In genomic region chr5:120563914-120564311, GRCm38 (mm10) we compare ENCODE assay signal across 10 mouse cellular contexts. TPM values are rescaled to one million over a fixed set of nuclear protein-coding genes. Genes with fewer than 3 reads are reported as not detected.
DNase-seq lines count a peak whose midpoint lies in the region; ATAC-seq and TF ChIP-seq lines count a peak whose summit lies in the region.
"Had no signal": no experiment of that assay in that cellular context is flagged by ENCODE, and none has a peak within 500 bp of the region (broad histone marks: within the 10 kb centered on the region; RNA-seq: fewer than 3 reads in every experiment).

No protein-coding gene starts in this region.

- H3K27ac ChIP-seq in heart, embryonic 15.5 days = peak overlapping the region; percentile 77
- peak overlapping the region; percentile 80 for H3K27ac ChIP-seq in intestine, postnatal 0 days (ENCODE audit: low read depth, low read length)
- H3K27ac ChIP-seq in stomach, embryonic 16.5 days (ENCODE audit: low read length) = peak overlapping the region; percentile 94

- H3K4me3 ChIP-seq in heart, embryonic 15.5 days = no peak overlapping the region
- no peak overlapping the region for H3K4me3 ChIP-seq in intestine, postnatal 0 days (ENCODE audit: low read depth, low read length)
- no peak overlapping the region for H3K4me3 ChIP-seq in stomach, embryonic 16.5 days (replicated peaks; ENCODE audit: low read length)
- H3K4me3 ChIP-seq: erythroblast, embryonic 14.5 days had no signal

- H3K27me3 ChIP-seq in heart, embryonic 15.5 days = no peaks in the 10 kb centered on the region
- no peaks in the 10 kb centered on the region for H3K27me3 ChIP-seq in intestine, postnatal 0 days (replicated peaks; ENCODE audit: control insufficient read depth, insufficient read depth, low read length)
- H3K27me3 ChIP-seq in stomach, embryonic 16.5 days (ENCODE audit: control insufficient read depth, insufficient read depth, low read length) = no peaks in the 10 kb centered on the region

- no peak for TF ChIP-seq CTCF in intestine, postnatal 0 days (IDR thresholded peaks at IDR 0.05; ENCODE audit: low read depth)

- no peak overlapping the region for H3K9ac ChIP-seq in heart, embryonic 15.5 days
- no peak overlapping the region for H3K9ac ChIP-seq in intestine, postnatal 0 days (ENCODE audit: low read depth, low read length)
- H3K9ac ChIP-seq in stomach, embryonic 16.5 days (ENCODE audit: low read length) = no peak overlapping the region

- no peak for DNase-seq in heart, adult 8-10 months (ENCODE audit: low spot score)
- peak; percentile 47 for DNase-seq in thymus, postnatal 0 days (ENCODE audit: low spot score)
- no peak for DNase-seq in thymus, postnatal 4 days
- DNase-seq in Muller cell, postnatal 12 days (ENCODE audit: inconsistent ontology term) = no peak
- no peak for DNase-seq in layer of hippocampus, adult 18-20 months (ENCODE audit: low spot score in 2 of 2)
- DNase-seq: right cerebral cortex, postnatal 4 days had no signal

- no peaks in the 10 kb centered on the region for H3K36me3 ChIP-seq in heart, embryonic 15.5 days
- no peaks in the 10 kb centered on the region; the same call in 1 of the 2 replicates for H3K36me3 ChIP-seq in intestine, postnatal 0 days (ENCODE audit: control insufficient read depth, insufficient read depth)
- no peaks in the 10 kb centered on the region for H3K36me3 ChIP-seq in stomach, embryonic 16.5 days (ENCODE audit: control insufficient read depth, insufficient read depth, low read length)

- no peak for ATAC-seq in heart, embryonic 15.5 days (replicated peaks; ENCODE audit: insufficient number of reproducible peaks, insufficient read depth, low FRiP score, low read depth)
- ATAC-seq in intestine, postnatal 0 days = no peak
- ATAC-seq in stomach, embryonic 16.5 days (ENCODE audit: insufficient read depth, low FRiP score) = no peak

- no peak overlapping the region for H3K4me2 ChIP-seq in heart, embryonic 15.5 days
- H3K4me2 ChIP-seq in intestine, postnatal 0 days (replicated peaks; ENCODE audit: low read depth) = 0 out of 2 replicates have a peak overlapping the region, but pooled peaks have one; percentile 32
- H3K4me2 ChIP-seq in stomach, embryonic 16.5 days (ENCODE audit: low read depth, low read length) = peak overlapping the region; percentile 16; the same call in 1 of the 2 replicates

- H3K9me3 ChIP-seq in heart, embryonic 15.5 days (replicated peaks) = no peaks in the 10 kb centered on the region
- no peaks in the 10 kb centered on the region for H3K9me3 ChIP-seq in intestine, postnatal 0 days (ENCODE audit: control insufficient read depth)
- H3K9me3 ChIP-seq in stomach, embryonic 16.5 days (replicated peaks; ENCODE audit: control insufficient read depth, low read length) = no peaks in the 10 kb centered on the region

- H3K4me1 ChIP-seq in heart, embryonic 15.5 days (replicated peaks) = peaks cover 72% of the 10 kb centered on the region
- H3K4me1 ChIP-seq in intestine, postnatal 0 days (replicated peaks; ENCODE audit: control insufficient read depth, insufficient read depth, low read length) = peaks cover 30% of the 10 kb centered on the region
- H3K4me1 ChIP-seq in stomach, embryonic 16.5 days (ENCODE audit: control insufficient read depth, insufficient read depth, low read length) = peaks cover 80% of the 10 kb centered on the region

- 48% methylated on average over 4 of the region's 4 CpGs for WGBS in heart, embryonic 15.5 days
- WGBS in intestine, postnatal 0 days = 21% methylated on average over 4 of the region's 4 CpGs
- WGBS in stomach, embryonic 16.5 days = 21% methylated on average over 4 of the region's 4 CpGs

RNA-seq across cellular contexts. Expression of gene Tpcn1, which starts 24.6 kb away (rescaled TPM):
- polyA plus RNA-seq in heart, embryonic 15.5 days (2015; fragmentation: Nextera tagmentation; extraction: Ambion mirVana) = 12.4 and 16.8 TPM in 2 replicates
- total RNA-seq in heart, adult 8-10 months (2022) = 10 to 100 TPM; 34.8 to 36.7 (median 36.3) TPM
- polyA plus RNA-seq in thymus, postnatal 0 days (2015; fragmentation: Nextera tagmentation; extraction: Ambion mirVana) = 33.3 and 48.6 TPM in 2 replicates
- 31.5 and 35.6 TPM in 2 replicates for polyA plus RNA-seq in intestine, postnatal 0 days (2015; fragmentation: Nextera tagmentation; extraction: Ambion mirVana)
- polyA plus RNA-seq in stomach, embryonic 16.5 days (2015; fragmentation: Nextera tagmentation; extraction: Ambion mirVana) = 21.5 and 23.8 TPM in 2 replicates
- 10 to 100 TPM; 33.9 to 37.0 TPM for total RNA-seq in layer of hippocampus, adult 18-20 months (2021)

RNA-seq across cellular contexts. Expression of gene Iqcd, which starts 24.9 kb away (rescaled TPM):
- polyA plus RNA-seq in heart, embryonic 15.5 days (2015; fragmentation: Nextera tagmentation; extraction: Ambion mirVana) = 0.19 and 0.46 TPM in 2 replicates
- total RNA-seq in heart, adult 8-10 months (2022) = under 1 TPM in 2 of 4 experiments, not detected in 2; 0.14 to 0.22 TPM
- polyA plus RNA-seq in thymus, postnatal 0 days (2015; fragmentation: Nextera tagmentation; extraction: Ambion mirVana) = 1.5 and 1.7 TPM in 2 replicates
- 0.30 and 0.47 TPM in 2 replicates for polyA plus RNA-seq in intestine, postnatal 0 days (2015; fragmentation: Nextera tagmentation; extraction: Ambion mirVana)
- 0.34 and 0.67 TPM in 2 replicates for polyA plus RNA-seq in stomach, embryonic 16.5 days (2015; fragmentation: Nextera tagmentation; extraction: Ambion mirVana)
- 1 to 10 TPM in 1 of 2 experiments, under 1 TPM in 1; 0.99 to 1.0 TPM for total RNA-seq in layer of hippocampus, adult 18-20 months (2021)

RNA-seq across cellular contexts. Expression of gene Rita1, which starts 48.5 kb away (rescaled TPM):
- 11.0 and 12.7 TPM in 2 replicates for polyA plus RNA-seq in heart, embryonic 15.5 days (2015; fragmentation: Nextera tagmentation; extraction: Ambion mirVana)
- 10 to 100 TPM; 14.3 to 17.9 (median 15.3) TPM for total RNA-seq in heart, adult 8-10 months (2022)
- 10.7 TPM in 2 replicates for polyA plus RNA-seq in thymus, postnatal 0 days (2015; fragmentation: Nextera tagmentation; extraction: Ambion mirVana)
- 6.1 and 7.5 TPM in 2 replicates for polyA plus RNA-seq in intestine, postnatal 0 days (2015; fragmentation: Nextera tagmentation; extraction: Ambion mirVana)
- 13.4 and 13.5 TPM in 2 replicates for polyA plus RNA-seq in stomach, embryonic 16.5 days (2015; fragmentation: Nextera tagmentation; extraction: Ambion mirVana)
- total RNA-seq in layer of hippocampus, adult 18-20 months (2021) = 10 to 100 TPM; 27.5 to 29.5 TPM

RNA-seq across cellular contexts. Expression of gene Ddx54, which starts 48.6 kb away (rescaled TPM):
- 23.4 and 32.9 TPM in 2 replicates for polyA plus RNA-seq in heart, embryonic 15.5 days (2015; fragmentation: Nextera tagmentation; extraction: Ambion mirVana)
- 10 to 100 TPM; 21.0 to 24.7 (median 23.0) TPM for total RNA-seq in heart, adult 8-10 months (2022)
- polyA plus RNA-seq in thymus, postnatal 0 days (2015; fragmentation: Nextera tagmentation; extraction: Ambion mirVana) = 106 and 108 TPM in 2 replicates
- polyA plus RNA-seq in intestine, postnatal 0 days (2015; fragmentation: Nextera tagmentation; extraction: Ambion mirVana) = 19.9 and 20.9 TPM in 2 replicates
- 41.9 and 45.6 TPM in 2 replicates for polyA plus RNA-seq in stomach, embryonic 16.5 days (2015; fragmentation: Nextera tagmentation; extraction: Ambion mirVana)
- 10 to 100 TPM; 39.3 to 40.5 TPM for total RNA-seq in layer of hippocampus, adult 18-20 months (2021)

RNA-seq across cellular contexts. Expression of gene Slc8b1, which starts 52.9 kb away (rescaled TPM):
- polyA plus RNA-seq in heart, embryonic 15.5 days (2015; fragmentation: Nextera tagmentation; extraction: Ambion mirVana) = 2.7 and 5.0 TPM in 2 replicates
- 10 to 100 TPM in 2 of 4 experiments, 1 to 10 TPM in 2; 8.2 to 12.4 (median 10.0) TPM for total RNA-seq in heart, adult 8-10 months (2022)
- 4.6 and 5.0 TPM in 2 replicates for polyA plus RNA-seq in thymus, postnatal 0 days (2015; fragmentation: Nextera tagmentation; extraction: Ambion mirVana)
- 4.1 and 4.4 TPM in 2 replicates for polyA plus RNA-seq in intestine, postnatal 0 days (2015; fragmentation: Nextera tagmentation; extraction: Ambion mirVana)
- polyA plus RNA-seq in stomach, embryonic 16.5 days (2015; fragmentation: Nextera tagmentation; extraction: Ambion mirVana) = 8.6 and 9.2 TPM in 2 replicates
- 10 to 100 TPM in 1 of 2 experiments, 1 to 10 TPM in 1; 7.8 to 11.8 TPM for total RNA-seq in layer of hippocampus, adult 18-20 months (2021)
